Mouse (Mus musculus): ENCODE results near the gene Med15. TPM values are rescaled to one million over a fixed set of nuclear protein-coding genes. Genes with fewer than 3 reads are reported as not detected.
"Not testable (repeated sequence)": the region's sequence is repeated elsewhere in the genome, so short reads cannot be mapped to it uniquely, and the experiment has no call there.

Gene Med15
- total RNA-seq, 1 experiment from 2014 or later: 27.4 TPM

DNA sequence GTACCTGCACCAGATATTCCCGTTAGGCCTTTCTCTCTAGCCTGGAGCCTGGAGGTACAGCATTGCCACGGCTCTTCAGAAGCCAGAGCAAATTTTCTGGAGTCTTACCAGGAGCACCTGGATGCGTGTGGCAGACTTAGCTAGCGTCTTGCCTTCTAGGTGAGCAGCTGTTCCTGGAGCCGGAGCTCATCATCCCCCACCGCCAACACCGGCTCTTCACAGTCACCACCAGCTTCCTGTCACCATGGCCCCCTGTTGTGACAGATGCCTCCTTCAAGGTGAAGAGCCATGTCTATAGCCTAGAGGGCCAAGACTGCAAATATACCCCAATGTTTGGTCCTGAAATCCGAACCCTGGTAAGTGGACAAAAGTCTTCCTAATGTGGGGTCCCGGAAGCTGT is 92.0 kb downstream of the Med15 start:
- ATAC-seq (replicated peaks in 1 of 2; ENCODE audit: insufficient read depth in 1 of 2, low FRiP score in 2 of 2, low TSS enrichment in 1 of 2, low read depth in 1 of 2, poor library complexity in 2 of 2, severe bottlenecking in 2 of 2): no peak

DNA sequence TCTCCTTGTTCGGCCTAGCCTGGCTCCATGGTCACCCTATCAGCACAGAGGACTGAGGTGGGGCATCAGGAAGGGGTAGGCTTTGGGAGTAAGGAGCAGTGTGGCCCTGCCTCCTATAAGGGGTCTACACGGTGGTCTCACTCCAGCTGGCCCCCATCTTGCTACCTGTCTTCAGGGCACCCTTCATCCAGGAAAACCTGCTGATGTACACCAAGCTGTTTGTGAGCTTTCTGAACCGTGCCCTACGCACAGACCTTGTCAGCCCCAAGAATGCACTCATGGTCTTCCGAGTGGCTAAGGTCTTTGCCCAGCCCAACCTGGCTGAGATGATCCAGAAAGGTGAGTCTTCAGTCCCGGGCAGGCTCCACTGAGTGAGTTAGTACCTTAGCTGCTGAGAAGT is 92.7 kb downstream of the Med15 start:
- ATAC-seq (replicated peaks in 1 of 2; ENCODE audit: insufficient read depth in 1 of 2, low FRiP score in 2 of 2, low TSS enrichment in 1 of 2, low read depth in 1 of 2, poor library complexity in 2 of 2, severe bottlenecking in 2 of 2): no peak

DNA sequence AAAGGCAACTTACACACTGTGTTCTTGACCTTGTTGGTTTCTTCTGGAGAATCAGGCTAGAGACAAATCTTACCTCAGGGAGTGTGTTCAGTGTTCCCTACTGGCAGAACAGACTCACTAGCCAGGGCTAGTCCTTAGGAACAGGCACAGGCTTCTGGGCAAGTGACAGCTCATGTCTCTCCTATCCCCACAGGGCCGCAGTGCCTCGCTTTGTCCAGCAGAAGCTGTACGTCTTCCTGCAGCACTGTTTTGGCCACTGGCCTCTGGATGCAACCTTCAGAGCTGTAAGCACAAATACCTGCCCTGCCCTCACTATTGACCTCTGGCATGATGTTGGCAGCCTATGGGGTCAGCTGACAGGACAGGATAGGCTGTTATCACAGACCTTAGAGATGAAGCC is 93.6 kb downstream of the Med15 start:
- no peak for ATAC-seq (replicated peaks in 1 of 2; ENCODE audit: insufficient read depth in 1 of 2, low FRiP score in 2 of 2, low TSS enrichment in 1 of 2, low read depth in 1 of 2, poor library complexity in 2 of 2, severe bottlenecking in 2 of 2)

DNA sequence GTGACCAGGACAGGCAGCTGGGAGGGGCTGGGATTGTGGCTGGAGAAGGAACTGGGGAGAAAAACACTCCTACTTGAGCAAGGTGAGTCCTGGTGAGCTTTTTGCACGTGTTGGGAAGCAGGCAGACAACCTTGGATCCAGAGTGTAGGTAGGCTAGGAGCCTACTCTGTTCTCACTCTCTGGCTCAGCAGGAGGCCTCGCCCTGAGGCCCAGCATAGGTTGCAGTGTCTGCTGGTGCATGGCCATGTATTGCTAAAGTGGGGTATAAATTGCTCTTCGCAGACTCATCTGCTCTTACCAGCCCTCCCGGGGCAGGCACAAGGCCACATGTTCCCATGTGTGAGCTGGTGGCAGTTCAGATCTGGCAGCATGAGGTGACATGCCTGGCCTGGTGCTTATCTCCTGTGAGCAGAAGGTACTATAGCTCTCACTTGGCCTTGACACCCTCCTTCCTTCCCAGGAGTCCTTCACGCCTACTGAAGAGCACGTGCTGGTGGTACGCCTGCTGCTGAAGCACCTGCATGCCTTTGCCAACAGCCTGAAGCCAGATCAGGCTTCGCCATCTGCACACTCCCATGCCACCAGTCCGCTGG is 94.6 kb downstream of the Med15 start:
- peak; percentile 50 to 77; a peak in 3 of 4 replicates for ATAC-seq (replicated peaks in 1 of 2; ENCODE audit: insufficient read depth in 1 of 2, low FRiP score in 2 of 2, low TSS enrichment in 1 of 2, low read depth in 1 of 2, poor library complexity in 2 of 2, severe bottlenecking in 2 of 2)

DNA sequence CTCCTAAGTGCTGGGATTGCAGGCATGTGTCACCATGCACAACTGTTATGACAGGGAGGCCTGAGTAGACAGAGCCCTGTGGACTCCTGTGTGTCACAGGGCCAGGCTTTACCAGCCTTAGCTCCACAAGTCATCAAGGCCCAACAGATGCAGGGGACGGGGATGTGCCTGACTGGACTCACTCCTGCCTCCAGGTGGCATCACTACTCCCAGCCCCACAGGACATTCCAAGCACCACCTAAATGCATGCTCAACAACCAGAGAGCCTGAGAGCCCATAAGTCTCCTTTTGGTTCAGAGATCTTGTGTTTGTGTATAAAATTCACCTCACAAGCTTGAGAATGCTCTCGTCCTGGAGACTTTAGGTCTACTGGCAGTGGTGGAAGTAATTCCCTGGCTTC is 95.1 kb downstream of the Med15 start:
- no peak for ATAC-seq (replicated peaks in 1 of 2; ENCODE audit: insufficient read depth in 1 of 2, low FRiP score in 2 of 2, low TSS enrichment in 1 of 2, low read depth in 1 of 2, poor library complexity in 2 of 2, severe bottlenecking in 2 of 2)

DNA sequence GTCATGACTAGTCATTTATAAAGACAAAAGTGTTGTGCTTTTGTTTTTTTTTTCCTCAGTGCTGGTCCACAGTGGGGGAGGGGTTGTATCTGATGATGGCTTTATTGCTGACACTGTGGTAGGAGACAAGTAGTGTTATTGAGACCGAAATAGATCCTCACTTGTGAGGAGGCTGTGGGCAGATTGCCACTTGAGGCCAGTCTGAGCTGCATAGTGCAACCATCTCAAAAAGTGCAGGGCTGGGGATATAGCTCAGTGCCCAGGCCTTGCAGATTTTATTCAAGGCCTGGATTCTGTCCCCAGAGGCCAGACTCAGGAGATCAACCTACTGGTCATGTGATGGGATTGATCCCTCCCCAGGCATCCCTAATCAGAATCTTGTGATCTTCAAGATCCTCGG is 95.8 kb downstream of the Med15 start:
- no peak for ATAC-seq (replicated peaks in 1 of 2; ENCODE audit: insufficient read depth in 1 of 2, low FRiP score in 2 of 2, low TSS enrichment in 1 of 2, low read depth in 1 of 2, poor library complexity in 2 of 2, severe bottlenecking in 2 of 2)

DNA sequence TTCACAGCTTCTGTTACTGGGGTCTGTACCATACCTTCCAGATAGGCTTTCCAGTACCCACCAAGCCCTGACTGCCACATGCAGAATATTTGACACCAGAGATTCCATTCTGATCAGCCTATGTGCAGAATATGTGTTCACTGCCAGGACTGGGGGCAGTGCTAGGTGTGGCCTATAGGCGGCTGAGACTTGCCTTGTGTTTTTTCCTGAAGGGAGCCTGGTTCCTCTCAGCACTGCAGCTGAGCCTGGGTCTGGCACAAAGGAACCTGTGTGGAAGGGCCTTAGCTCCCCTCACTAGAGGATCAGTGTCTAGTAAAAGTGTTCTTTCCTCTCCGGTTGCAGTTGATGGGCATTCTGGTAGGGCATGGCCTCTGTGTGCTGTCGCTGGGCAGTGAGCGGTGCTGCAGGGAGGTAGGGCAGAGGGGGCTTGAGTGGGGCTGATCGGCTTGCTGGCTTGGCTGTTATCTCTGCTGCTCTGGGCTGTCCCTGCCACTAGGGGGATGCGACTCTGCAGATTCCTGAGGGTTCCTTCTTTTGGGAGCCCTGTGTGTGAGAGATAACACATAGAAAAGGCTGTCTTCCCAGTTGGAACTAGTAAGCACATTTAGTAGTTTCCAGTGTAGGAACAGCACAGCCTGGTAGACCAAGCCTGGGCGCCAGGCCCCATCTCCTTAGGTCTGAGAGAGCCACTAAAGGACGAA is 99.1 kb downstream of the Med15 start:
- no peak for ATAC-seq (replicated peaks in 1 of 2; ENCODE audit: insufficient read depth in 1 of 2, low FRiP score in 2 of 2, low TSS enrichment in 1 of 2, low read depth in 1 of 2, poor library complexity in 2 of 2, severe bottlenecking in 2 of 2)

DNA sequence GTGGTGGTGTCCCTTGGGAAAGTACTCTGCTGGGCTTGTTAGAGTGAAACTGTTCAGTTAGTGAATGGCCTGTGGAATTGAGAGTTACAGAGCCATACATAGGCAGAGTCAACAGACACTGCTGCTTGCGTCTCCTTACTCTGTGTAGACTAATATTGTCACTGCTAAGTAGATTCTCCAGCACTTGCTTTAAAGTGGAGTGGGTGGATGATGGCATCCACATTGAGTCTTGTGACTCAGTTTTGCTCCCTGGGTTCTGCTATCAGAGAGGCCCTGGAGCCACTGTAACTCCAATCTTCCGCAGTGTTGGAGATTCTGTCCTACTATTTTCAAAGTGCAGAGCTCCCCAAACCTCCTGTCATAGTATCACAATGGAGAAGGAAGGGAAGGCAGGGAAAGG is 100.1 kb downstream of the Med15 start:
- ATAC-seq (replicated peaks in 1 of 2; ENCODE audit: insufficient read depth in 1 of 2, low FRiP score in 2 of 2, low TSS enrichment in 1 of 2, low read depth in 1 of 2, poor library complexity in 2 of 2, severe bottlenecking in 2 of 2): no peak

DNA sequence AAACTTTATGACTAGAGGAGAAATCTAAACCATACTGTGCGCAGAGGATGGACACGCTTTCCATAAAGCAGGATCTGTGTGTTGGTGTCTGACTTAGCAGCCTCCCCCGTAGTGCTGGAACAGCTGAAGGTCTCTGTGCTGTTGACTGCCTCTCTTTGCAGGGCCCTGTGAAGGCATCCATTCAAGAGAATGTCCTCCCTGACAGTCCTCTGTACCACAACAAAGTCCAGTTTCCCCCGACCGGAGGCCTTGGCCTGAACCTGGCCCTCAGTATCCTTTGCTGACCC is 106.5 kb downstream of the Med15 start:
- no peak for ATAC-seq (replicated peaks in 1 of 2; ENCODE audit: insufficient read depth in 1 of 2, low FRiP score in 2 of 2, low TSS enrichment in 1 of 2, low read depth in 1 of 2, poor library complexity in 2 of 2, severe bottlenecking in 2 of 2)

DNA sequence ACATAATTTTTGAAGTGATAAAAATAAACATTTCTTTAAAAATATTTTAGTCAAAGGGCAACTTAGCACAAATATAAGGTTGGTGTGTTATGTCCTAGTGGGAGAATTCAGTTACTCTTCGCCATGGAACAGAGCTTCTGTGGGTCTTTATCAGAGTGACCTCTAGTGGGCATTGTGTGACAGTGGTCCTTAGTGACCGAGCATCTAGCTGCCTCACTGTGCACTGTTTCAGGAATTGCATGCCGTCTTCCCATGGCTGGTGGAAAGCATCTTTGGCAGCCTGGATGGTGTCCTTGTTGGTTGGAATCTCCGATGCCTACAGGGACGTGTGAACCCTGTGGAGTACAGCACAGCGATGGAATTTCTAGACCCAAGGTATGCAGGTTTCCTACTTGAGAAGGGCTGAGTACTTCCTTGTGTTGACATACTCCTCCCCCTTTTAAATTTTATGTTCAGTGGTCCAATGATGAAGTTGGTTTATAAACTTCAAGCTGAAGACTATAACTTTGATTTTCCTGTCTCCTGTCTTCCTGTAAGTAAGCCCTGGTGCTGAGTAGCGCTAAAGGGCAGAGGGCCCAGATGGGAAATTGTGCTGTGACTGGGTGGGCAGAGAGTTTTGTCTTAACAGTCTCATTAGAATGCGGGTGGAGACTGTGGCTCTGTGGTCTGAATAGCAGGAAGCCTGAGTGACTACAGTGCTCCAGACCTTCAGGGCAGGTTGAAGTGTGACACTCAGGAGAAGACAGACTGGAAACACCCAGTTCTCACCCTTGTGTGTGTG is 107.0 kb downstream of the Med15 start:
- ATAC-seq (replicated peaks in 1 of 2; ENCODE audit: insufficient read depth in 1 of 2, low FRiP score in 2 of 2, low TSS enrichment in 1 of 2, low read depth in 1 of 2, poor library complexity in 2 of 2, severe bottlenecking in 2 of 2): peak; percentile 60 to 76

DNA sequence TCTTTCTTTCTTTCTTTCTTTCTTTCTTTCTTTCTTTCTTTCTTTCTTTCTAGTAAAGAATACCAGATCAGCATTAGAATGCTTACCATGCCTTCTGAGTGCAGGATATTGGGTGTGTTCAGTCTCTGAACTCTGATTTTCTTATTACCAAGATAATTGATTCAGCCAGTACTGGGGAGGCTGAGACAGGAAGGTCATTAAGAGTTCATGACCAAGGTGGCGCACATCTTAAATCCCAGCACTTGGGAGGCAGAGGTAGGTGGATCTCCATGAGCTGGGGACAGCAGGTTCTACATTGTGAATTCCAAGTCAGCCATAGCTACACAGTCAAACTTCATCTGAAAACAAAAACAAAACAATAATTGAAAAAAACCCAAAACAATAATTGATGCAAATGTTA is 110.8 kb downstream of the Med15 start:
- no peak for ATAC-seq (replicated peaks in 1 of 2; ENCODE audit: insufficient read depth in 1 of 2, low FRiP score in 2 of 2, low TSS enrichment in 1 of 2, low read depth in 1 of 2, poor library complexity in 2 of 2, severe bottlenecking in 2 of 2)

DNA sequence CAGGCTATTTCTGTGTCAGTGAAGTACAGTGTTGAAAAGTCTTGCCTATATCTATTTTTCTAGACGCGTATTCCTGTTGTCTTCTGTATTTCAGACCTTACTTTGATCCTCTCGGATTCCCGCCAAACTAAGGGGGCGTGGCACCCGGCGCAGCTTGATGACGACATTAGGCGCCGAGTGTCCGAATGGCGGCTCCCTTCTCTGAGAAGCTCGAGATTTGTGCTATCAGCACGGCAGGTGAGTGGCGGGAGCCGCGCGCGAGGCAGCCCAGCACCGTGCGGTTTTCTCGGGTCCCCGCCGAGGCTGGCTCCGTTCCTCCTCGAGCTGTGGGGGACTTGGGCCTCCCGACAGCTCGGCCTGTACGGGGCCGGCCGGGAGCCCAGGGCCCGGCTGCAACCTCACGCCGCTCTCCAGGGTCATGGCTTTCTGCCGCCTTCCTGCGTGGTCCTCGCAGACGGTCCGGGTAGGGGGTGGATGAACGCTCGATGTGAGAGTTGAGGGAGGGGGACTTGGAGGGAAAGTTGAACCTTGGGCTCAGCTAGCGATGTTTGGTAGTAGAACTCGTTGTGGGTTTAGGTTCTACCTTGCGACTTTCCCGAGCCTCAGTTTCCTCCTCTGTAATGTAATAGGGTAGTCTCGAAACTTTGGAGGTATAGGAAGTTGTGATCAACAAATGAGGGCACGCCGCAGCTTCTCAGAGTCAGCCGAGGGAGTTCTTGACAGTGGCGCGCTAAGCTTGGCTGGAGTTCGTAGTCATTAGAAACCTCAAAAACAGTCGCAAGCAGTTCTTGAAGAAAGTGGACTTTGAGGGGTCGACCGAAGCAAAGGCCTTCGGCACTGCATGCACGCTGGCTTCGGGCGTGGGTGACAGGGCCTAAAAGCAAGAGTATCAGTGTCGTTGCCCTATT is 113.2 kb downstream of the Med15 start, which contains the start of gene Smpd4:
Smpd4 (plus strand) TSS at position 157 of the 908 bp plus-strand sequence.
- ATAC-seq (replicated peaks in 1 of 2; ENCODE audit: insufficient read depth in 1 of 2, low FRiP score in 2 of 2, low TSS enrichment in 1 of 2, low read depth in 1 of 2, poor library complexity in 2 of 2, severe bottlenecking in 2 of 2): peak; percentile 60 to 86

DNA sequence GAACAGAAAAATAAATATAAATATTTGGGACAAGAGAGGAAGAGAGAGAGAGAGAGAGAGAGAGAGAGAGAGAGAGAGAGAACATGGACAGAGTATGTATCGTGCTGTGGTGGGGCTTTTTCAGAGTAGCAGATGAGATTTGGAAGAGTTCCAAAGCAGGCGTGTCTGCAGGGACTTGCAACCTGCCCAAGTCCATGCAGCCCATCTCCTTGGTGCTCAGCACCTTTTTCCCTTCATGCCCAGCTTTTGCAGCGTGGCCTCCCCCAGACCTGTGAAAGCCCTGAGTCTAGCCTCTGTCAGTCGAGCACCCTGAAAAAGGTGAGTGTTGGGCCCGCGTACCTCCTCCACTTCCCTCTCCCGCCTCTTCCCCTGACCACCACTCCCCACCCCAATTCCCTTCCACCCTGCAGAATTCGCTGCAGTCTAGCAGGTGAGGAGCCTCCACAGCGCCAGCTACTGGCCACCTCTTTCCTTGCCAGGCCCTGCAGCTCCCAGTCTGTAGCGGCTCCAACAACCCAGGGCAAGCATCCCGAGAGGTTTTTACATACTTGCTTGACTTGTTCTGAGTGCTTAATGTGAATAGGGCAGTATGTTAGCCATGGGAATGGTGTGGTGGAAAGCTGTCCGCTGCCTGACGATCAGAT is 114.6 kb downstream of the Med15 start:
- ATAC-seq (replicated peaks in 1 of 2; ENCODE audit: insufficient read depth in 1 of 2, low FRiP score in 2 of 2, low TSS enrichment in 1 of 2, low read depth in 1 of 2, poor library complexity in 2 of 2, severe bottlenecking in 2 of 2): peak; percentile 86

DNA sequence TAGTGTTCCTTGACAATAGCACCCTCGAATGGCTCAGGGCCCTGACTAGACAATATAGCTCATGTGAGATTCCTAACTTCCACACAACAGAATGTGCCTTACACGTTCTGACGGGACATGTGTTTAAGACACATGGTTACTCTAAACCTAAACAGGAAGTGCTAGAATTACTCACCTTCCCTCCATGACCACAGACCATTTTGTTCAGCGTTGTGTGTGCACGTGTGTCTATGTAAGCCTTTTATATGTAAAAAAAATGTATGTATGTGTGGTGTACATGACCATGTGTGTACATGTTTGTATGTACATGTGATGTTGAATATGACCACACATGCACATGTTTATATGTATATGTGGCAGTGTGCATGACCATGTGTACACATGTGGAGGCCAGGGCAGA is 116.5 kb downstream of the Med15 start:
- ATAC-seq (replicated peaks in 1 of 2; ENCODE audit: insufficient read depth in 1 of 2, low FRiP score in 2 of 2, low TSS enrichment in 1 of 2, low read depth in 1 of 2, poor library complexity in 2 of 2, severe bottlenecking in 2 of 2): no peak

DNA sequence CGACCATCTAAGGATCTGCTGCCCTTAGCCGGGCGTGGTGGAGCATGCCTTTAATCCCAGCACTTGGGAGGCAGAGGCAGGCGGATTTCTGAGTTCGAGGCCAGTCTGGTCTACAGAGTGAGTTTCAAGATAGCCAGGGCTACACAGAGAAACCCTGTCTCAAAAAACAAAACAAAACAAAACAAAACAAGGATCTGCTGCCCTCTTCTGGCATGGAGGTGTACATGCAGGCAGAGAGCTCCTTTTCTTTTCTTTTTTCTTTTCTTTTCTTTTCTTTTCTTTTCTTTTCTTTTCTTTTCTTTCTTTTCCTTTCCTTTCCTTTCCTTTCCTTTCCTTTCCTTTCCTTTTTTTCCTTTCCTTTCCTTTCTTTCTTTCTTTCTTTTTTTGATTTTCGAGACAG is 118.0 kb downstream of the Med15 start:
- not testable (repeated sequence) for ATAC-seq (replicated peaks in 1 of 2; ENCODE audit: insufficient read depth in 1 of 2, low FRiP score in 2 of 2, low TSS enrichment in 1 of 2, low read depth in 1 of 2, poor library complexity in 2 of 2, severe bottlenecking in 2 of 2)

DNA sequence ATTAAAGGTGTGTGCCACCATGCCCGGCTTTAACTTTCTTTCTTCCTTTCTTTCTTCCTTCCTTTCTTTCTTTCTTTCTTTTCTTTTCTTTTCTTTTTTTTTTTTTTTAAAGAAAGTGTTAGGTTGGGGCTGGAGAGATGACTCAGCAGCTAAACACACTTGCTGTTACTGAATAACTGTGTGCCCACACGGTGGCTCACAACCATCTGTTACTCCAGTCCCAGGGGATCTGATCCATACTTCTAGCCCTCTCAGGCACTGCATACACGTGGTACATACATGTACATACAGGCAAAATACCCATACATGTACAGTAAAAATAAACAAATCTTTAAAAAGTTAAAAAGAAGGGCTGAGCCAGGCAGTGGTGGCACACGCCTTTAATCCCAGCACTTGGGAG is 121.3 kb downstream of the Med15 start:
- ATAC-seq (replicated peaks in 1 of 2; ENCODE audit: insufficient read depth in 1 of 2, low FRiP score in 2 of 2, low TSS enrichment in 1 of 2, low read depth in 1 of 2, poor library complexity in 2 of 2, severe bottlenecking in 2 of 2): no peak

DNA sequence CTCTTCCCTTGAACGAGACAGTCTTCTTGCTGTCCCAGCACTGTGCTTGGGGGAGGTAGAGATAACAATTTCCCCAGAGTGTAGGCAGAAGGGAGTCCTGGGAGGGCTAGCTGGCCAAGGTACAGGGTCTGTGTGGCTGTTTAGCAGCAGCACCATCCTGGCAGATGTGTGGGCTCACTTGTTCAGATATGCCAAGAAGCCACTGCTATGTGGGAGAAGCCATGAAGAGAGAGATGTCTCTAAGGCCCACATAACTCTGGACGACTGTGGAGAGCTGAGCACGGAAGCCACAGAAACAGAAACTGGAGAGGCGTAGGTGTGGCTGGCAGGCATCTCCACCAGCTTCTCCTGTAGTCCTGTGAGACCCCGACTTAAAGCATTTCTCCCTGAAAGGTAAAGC is 127.0 kb downstream of the Med15 start:
- no peak for ATAC-seq (replicated peaks in 1 of 2; ENCODE audit: insufficient read depth in 1 of 2, low FRiP score in 2 of 2, low TSS enrichment in 1 of 2, low read depth in 1 of 2, poor library complexity in 2 of 2, severe bottlenecking in 2 of 2)

All from hematopoietic stem cell, adult 5-6 weeks (primary cell).